Mouse (Mus musculus) testis, adult 10 weeks (tissue): ENCODE data around the gene Yif1b. TPM values are rescaled to one million over a fixed set of nuclear protein-coding genes. Genes with fewer than 3 reads are reported as not detected.

Experiments
- polyA plus RNA-seq: library from polyadenylated mRNA; stranded (reverse); fragments of 350-450 nt; fragmentation: Illumina TruSeq; extraction: RNeasy Lipid Tissue Mini Kit (QIAGEN cat#74804); gene quantifications from one replicate; pipeline ENCODE4 v1.2.3, GENCODE M21; 2014; ENCODE audit warnings: low read depth, low replicate concordance

The Yif1b gene
- 1.7 TPM for polyA plus RNA-seq

GRCm38 (mm10) chr7:29238019-29238967 lies at the start of gene Yif1b:
Gene Yif1b (plus strand): TSS chr7:29238329.

DNA sequence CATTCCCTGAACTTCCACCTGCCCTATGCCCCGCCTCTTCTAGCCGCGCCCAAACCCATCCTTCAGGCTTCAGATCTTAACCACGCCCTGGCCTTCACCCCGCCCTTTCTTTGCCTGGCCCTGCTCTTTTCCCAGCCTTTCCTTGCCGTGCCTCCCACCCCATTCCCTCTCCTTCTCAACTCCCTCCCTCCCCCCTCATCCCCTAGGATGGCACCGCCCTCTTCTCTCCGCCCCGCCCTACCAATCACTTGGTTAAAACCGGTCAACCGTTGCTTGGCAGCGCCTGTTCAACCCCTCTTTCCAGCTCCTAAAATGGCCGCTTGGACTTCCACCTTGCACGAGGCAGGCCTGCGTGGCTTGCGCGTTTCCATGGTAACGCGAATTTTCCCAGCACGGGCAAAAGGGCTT lies 24.4 kb upstream of the Yif1b start, which contains the start of gene Catsperg1:
Gene Catsperg1 (minus strand): TSS at position 361 of the 408 bp plus-strand sequence.

DNA sequence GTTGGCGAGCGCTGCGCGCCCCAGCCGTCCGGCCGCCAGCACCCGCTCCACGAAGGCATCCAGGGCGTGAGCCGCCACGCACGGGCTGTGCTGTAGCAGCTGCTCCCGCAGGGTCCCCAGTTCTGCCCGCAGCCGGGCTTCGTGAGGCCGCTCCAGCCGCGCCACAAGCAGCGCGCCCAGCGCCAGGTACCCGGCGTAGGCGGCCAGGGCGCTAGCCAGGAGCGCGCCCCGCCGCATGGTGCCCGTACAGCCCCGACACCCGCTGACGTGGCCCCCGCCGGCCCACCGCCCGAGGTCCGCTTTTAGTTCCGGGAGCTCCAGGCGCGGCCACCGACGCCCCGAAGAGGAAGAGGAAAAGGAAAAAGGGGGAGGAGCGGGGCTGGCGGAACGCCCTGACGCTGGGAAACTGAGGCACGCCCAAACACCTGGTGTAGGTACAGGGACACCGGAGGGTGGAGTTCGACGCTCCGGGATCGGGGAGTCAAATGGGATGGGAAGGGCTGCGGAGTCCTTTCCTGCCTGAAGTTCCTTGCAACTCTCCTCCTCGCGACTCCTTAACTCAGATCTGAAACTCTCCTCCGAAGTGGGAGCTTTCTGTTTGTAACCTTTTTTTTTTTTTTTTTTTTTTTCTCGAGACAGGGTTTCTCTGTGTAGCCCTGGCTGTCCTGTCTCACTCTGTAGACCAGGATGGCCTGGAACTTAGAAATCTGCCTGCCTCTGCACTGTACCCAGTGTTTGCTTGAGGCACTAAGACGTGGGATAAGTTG lies 5.7 kb upstream of the Yif1b start, which contains the start of gene Kcnk6:
Gene Kcnk6 (minus strand): TSS at position 269 of the 767 bp plus-strand sequence.

GRCm38 (mm10) chr7:29248261-29248841 lies 10.2 kb downstream of the Yif1b start, which contains the start of gene 2200002D01Rik:
Gene 2200002D01Rik (minus strand): TSS chr7:29248466.

GRCm38 (mm10) chr7:29281201-29282073 lies 43.3 kb downstream of the Yif1b start, which contains the start of gene Spint2:
Gene Spint2 (minus strand): TSS chr7:29281912.

GRCm38 (mm10) chr7:29288942-29289638 lies 51.0 kb downstream of the Yif1b start, which contains the start of gene Ppp1r14a:
Gene Ppp1r14a (plus strand): TSS chr7:29289308.

Other genes with a start within 250 kb of the Yif1b start
- gene Ryr1, start 113.2 kb upstream of the Yif1b start, polyA plus RNA-seq: 0.14 TPM
- 0.11 TPM for gene Rasgrp4, start 103.5 kb upstream of the Yif1b start, polyA plus RNA-seq
- gene Fam98c, start 82.1 kb upstream of the Yif1b start, polyA plus RNA-seq: 3.0 TPM
- gene Ggn, start 68.1 kb upstream of the Yif1b start, polyA plus RNA-seq: 2.6 TPM
- 29.2 TPM for gene Spred3, start 67.9 kb upstream of the Yif1b start, polyA plus RNA-seq
- gene Psmd8, start 57.6 kb upstream of the Yif1b start, polyA plus RNA-seq: 214 TPM
- gene Catsperg1, start 24.3 kb upstream of the Yif1b start, polyA plus RNA-seq: 169 TPM
- 2.8 TPM for gene Kcnk6, start 5.8 kb upstream of the Yif1b start, polyA plus RNA-seq
- gene 2200002D01Rik, start 10.1 kb downstream of the Yif1b start, polyA plus RNA-seq: not detected
- 12.3 TPM for gene Spint2, start 43.6 kb downstream of the Yif1b start, polyA plus RNA-seq
- 0.36 TPM for gene Ppp1r14a, start 51.0 kb downstream of the Yif1b start, polyA plus RNA-seq
- 1.1 TPM for gene Dpf1, start 65.6 kb downstream of the Yif1b start, polyA plus RNA-seq